Mouse (Mus musculus) forebrain, embryonic 12.5 days (tissue): ENCODE results near the gene Ppp2r5c. TPM values are rescaled to one million over a fixed set of nuclear protein-coding genes. Genes with fewer than 3 reads are reported as not detected.
A peak's percentile ranks its signal among the peaks of the same experiment; 100 is the strongest.

Experiments
- ATAC-seq: fragments of 200-750 bp; cut with Nextera tagmentation; 2 replicates; pipeline ENCODE4 v1.8.0; 2017; ENCODE audit warnings: moderate TSS enrichment; ENCODE audit not compliant: low FRiP score
- H3K27ac ChIP-seq: fragments of 300-500 bp; sonication (generic); 2 replicates; pipeline ENCODE4 v1.5.1; 2016; ENCODE audit warnings: mild to moderate bottlenecking
- H3K27me3 ChIP-seq: fragments of 300-500 bp; sonication (generic); 2 replicates; pipeline ENCODE4 v1.6.1; 2016; ENCODE audit warnings: mild to moderate bottlenecking
- H3K36me3 ChIP-seq: fragments of 300-500 bp; sonication (generic); replicated peaks from 2 replicates; pipeline ENCODE4 v1.6.1; 2016; ENCODE audit warnings: mild to moderate bottlenecking
- H3K4me1 ChIP-seq: fragments of 300-500 bp; sonication (generic); 2 replicates; pipeline ENCODE4 v1.6.1; 2016
- H3K4me2 ChIP-seq: fragments of 300-500 bp; sonication (generic); 2 replicates; pipeline ENCODE4 v1.6.1; 2016; ENCODE audit warnings: mild to moderate bottlenecking, moderate library complexity
- H3K4me3 ChIP-seq: fragments of 300-500 bp; sonication (generic); replicated peaks from 2 replicates; pipeline ENCODE4 v1.5.1; 2016; ENCODE audit warnings: mild to moderate bottlenecking
- H3K9ac ChIP-seq: fragments of 300-500 bp; sonication (generic); 2 replicates; pipeline ENCODE4 v1.6.1; 2016; ENCODE audit warnings: mild to moderate bottlenecking
- H3K9me3 ChIP-seq: fragments of 300-500 bp; sonication (generic); 2 replicates; pipeline ENCODE4 v1.6.1; 2016
- WGBS: fragments of 180-500 bp; shearing (Covaris S2); methylation state at CpG from one replicate; pipeline ENCODE4 v1.1.7; 2016; 5-methylcytosine and 5-hydroxymethylcytosine counted together
- polyA plus RNA-seq: library from polyadenylated mRNA; unstranded; fragments of >200 nt; fragmentation: Nextera tagmentation; extraction: Ambion mirVana; gene quantifications from 2 replicates; pipeline ENCODE4 v1.2.1, GENCODE M21; 2016

Ppp2r5c gene
- polyA plus RNA-seq, 1 experiment from 2014 or later: 157 TPM

- H3K4me2 ChIP-seq: no peak overlapping the region
- ATAC-seq: no peak
- WGBS: 80% methylated on average over 9 of the region's 9 CpGs
- H3K36me3 ChIP-seq: 0 out of 2 replicates have a peak, but pooled peaks cover 3% of the 10 kb centered on the region
- H3K27me3 ChIP-seq: no peaks in the 10 kb centered on the region
- H3K4me3 ChIP-seq: no peak overlapping the region
- 0 out of 2 replicates have a peak, but pooled peaks cover under 1% of the 10 kb centered on the region for H3K4me1 ChIP-seq
- no peak overlapping the region for H3K27ac ChIP-seq
- H3K9me3 ChIP-seq: no peaks in the 10 kb centered on the region
- no peak overlapping the region; the same call in 1 of the 2 replicates for H3K9ac ChIP-seq
Measured at GRCm38 (mm10) chr12:110478601-110479008, 31.7 kb downstream of the Ppp2r5c start.

- H3K36me3 ChIP-seq: 0 out of 2 replicates have a peak, but pooled peaks cover 3% of the 10 kb centered on the region
- no peaks in the 10 kb centered on the region for H3K27me3 ChIP-seq
- peaks cover 7% of the 10 kb centered on the region for H3K4me1 ChIP-seq
- 84% methylated on average over 12 of the region's 12 CpGs for WGBS
- no peaks in the 10 kb centered on the region for H3K9me3 ChIP-seq
- ATAC-seq: no peak
- no peak overlapping the region for H3K9ac ChIP-seq
- H3K27ac ChIP-seq: no peak overlapping the region
- H3K4me3 ChIP-seq: no peak overlapping the region
- no peak overlapping the region for H3K4me2 ChIP-seq
Measured at GRCm38 (mm10) chr12:110479268-110479667, 32.3 kb downstream of the Ppp2r5c start.

DNA sequence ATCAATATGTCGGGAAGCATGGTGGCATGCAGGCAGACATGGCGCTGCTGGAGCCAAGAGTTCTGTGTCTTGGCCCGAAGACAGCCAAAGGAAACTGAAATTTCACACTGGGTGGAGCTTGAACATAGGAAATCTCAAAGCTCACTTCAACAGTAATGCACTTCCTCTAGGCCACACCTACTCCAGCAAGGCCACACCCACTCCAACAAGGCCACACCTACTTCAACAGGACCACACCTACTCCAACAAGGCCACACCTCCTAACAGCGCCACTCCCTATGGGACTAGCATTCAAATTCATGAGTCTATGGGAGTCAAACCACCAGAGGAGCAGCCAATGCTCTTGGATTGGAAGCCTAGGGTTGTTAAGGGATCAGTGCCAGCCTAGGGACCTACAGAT is 33.8 kb downstream of the Ppp2r5c start:
- H3K9ac ChIP-seq: no peak overlapping the region
- H3K36me3 ChIP-seq: 0 out of 2 replicates have a peak, but pooled peaks cover 3% of the 10 kb centered on the region
- H3K9me3 ChIP-seq: no peaks in the 10 kb centered on the region
- H3K27ac ChIP-seq: no peak overlapping the region
- no peak overlapping the region for H3K4me3 ChIP-seq
- no peak for ATAC-seq
- H3K27me3 ChIP-seq: no peaks in the 10 kb centered on the region
- 84% methylated on average over 4 of the region's 4 CpGs for WGBS
- no peak overlapping the region for H3K4me2 ChIP-seq
- H3K4me1 ChIP-seq: peaks cover 15% of the 10 kb centered on the region

DNA sequence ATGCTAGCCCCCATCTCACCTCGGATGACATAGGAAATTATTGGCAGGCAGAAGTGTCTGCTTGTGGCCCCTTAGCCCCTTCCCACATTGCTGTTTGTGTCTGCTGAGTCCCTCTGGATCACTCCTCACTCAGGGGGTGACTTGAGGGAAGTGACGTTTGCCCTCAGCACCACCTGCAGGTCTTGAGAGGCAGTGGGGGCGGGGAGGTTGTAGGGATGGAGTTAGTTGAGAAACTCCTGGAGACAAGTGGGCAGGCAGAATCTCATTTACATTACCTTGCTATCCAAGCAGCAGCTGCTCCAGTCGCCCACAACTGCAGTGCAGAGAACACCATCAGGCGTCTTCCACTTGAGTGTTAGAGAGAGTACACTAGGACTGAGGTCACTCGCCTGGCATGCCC is 36.8 kb downstream of the Ppp2r5c start:
- Histone ChIP-seq H3K27ac (no peak overlapping the region), H3K27me3 (no peaks in the 10 kb centered on the region), H3K4me2 (no peak overlapping the region), H3K36me3 (0 out of 2 replicates have a peak, but pooled peaks cover 3% of the 10 kb centered on the region), H3K9ac (no peak overlapping the region), H3K4me1 (peaks cover 40% of the 10 kb centered on the region), H3K4me3 (no peak overlapping the region), H3K9me3 (no peaks in the 10 kb centered on the region)
- ATAC-seq: no peak
- 31% methylated on average over 6 of the region's 6 CpGs for WGBS

DNA sequence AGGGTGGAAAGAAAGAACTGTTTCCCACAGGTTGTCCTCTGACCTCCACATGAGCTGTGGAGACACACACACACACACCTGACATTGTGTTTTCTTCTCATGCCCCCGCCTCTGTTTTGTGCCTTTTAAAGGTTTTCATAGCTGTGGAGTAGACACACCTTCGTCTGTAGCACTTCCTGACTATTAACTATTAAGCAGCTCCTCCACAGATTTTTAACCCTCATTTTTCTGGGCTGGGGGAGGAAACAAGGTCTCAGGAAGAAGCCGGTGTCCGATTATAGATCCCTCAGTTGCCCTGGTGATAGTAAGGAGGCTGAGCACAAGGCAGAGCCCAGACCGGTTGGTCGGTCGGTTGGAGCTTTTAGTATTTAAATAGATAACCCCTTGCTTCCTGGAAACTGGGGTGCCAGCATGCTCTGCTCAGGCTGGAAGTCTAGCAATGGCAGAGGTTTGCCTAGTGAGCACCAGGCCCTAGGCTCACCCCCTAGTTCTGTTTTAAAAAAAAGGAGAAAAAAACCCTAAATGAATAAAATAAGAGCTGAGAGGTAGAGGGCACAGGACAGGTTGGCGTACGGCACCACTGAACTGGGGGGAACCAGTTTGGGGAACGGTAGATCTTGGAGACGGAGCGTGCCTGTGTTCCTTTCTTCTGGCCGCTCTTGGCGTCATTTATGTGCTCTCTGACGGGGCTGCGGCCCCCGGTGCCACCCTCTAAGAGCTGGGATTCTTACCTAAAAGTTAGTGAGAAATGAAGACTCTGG is 38.1 kb downstream of the Ppp2r5c start:
- ATAC-seq: peak; percentile 49

GRCm38 (mm10) chr12:110485585-110486331 is 38.8 kb downstream of the Ppp2r5c start:
- Histone ChIP-seq H3K4me1 (peaks cover 40% of the 10 kb centered on the region), H3K4me2 (peak overlapping the region; percentile 91), H3K36me3 (peaks cover 12% of the 10 kb centered on the region; the same call in 1 of the 2 replicates), H3K27me3 (no peaks in the 10 kb centered on the region), H3K9me3 (no peaks in the 10 kb centered on the region), H3K9ac (peak overlapping the region; percentile 87), H3K4me3 (peak overlapping the region; percentile 73), H3K27ac (peak overlapping the region; percentile 98)
- peak; percentile 89 for ATAC-seq
- under 1% methylated on average over 27 of the region's 27 CpGs for WGBS

More for the DNA sequence above, 38.1 kb downstream of the Ppp2r5c start:
- Histone ChIP-seq H3K4me3 (peak overlapping the region; percentile 73), H3K36me3 (peaks cover 7% of the 10 kb centered on the region; the same call in 1 of the 2 replicates), H3K4me1 (peaks cover 40% of the 10 kb centered on the region), H3K4me2 (peak overlapping the region; percentile 91), H3K9ac (peak overlapping the region; percentile 77), H3K27ac (peak overlapping the region; percentile 98), H3K27me3 (no peaks in the 10 kb centered on the region), H3K9me3 (no peaks in the 10 kb centered on the region)
- 4% methylated on average over 17 of the region's 17 CpGs for WGBS

DNA sequence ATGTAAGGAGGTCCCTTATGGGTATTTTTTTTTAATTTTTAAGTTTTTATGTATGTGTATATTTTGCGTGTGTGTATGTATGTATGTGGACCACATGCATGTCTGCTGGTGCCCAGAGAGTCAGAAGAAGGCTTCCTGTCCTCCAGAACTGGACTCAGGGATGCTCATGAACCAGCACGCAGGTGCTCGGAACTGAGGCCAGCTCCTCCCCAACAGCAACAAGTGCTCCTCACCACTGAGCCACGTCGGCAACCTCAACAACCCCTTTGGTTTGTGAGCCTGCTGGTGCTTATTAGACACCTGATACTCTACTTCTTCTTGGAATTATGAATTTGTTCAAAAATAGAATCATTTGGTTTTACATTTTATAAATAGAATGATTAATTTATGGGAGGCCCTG is 39.9 kb downstream of the Ppp2r5c start:
- no peak for ATAC-seq
- H3K9me3 ChIP-seq: no peaks in the 10 kb centered on the region
- peak overlapping the region; percentile 73 for H3K4me3 ChIP-seq
- H3K9ac ChIP-seq: peak overlapping the region; percentile 87
- 83% methylated on average over 5 of the region's 5 CpGs for WGBS
- no peaks in the 10 kb centered on the region for H3K27me3 ChIP-seq
- peaks cover 12% of the 10 kb centered on the region; the same call in 1 of the 2 replicates for H3K36me3 ChIP-seq
- no peak overlapping the region for H3K27ac ChIP-seq
- H3K4me2 ChIP-seq: peak overlapping the region; percentile 91
- peaks cover 40% of the 10 kb centered on the region for H3K4me1 ChIP-seq

DNA sequence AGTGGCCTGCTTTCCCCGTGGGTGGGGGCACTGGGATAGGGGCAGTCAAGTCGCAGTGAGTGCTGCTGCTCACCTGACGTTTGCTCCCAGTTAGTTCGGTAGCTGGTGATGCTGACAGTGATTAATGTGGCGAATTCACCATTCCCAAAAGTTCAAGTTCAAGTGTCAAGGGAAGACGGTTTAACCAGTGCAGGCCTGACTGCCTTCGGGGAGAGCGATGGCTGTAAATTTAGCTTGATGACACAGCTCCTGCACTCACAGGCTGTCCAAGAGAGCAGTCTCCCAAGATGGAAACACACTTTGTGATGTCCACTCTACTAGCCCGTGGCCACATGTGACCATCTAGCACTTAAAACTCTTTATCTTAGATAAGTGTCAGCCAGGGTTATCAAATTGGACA is 41.1 kb downstream of the Ppp2r5c start:
- WGBS: 80% methylated on average over 9 of the region's 9 CpGs
- Histone ChIP-seq H3K4me1 (peaks cover 40% of the 10 kb centered on the region), H3K27me3 (no peaks in the 10 kb centered on the region), H3K9ac (no peak overlapping the region), H3K27ac (no peak overlapping the region), H3K4me2 (no peak overlapping the region), H3K36me3 (peaks cover 12% of the 10 kb centered on the region; the same call in 1 of the 2 replicates), H3K9me3 (no peaks in the 10 kb centered on the region), H3K4me3 (no peak overlapping the region)
- no peak for ATAC-seq

DNA sequence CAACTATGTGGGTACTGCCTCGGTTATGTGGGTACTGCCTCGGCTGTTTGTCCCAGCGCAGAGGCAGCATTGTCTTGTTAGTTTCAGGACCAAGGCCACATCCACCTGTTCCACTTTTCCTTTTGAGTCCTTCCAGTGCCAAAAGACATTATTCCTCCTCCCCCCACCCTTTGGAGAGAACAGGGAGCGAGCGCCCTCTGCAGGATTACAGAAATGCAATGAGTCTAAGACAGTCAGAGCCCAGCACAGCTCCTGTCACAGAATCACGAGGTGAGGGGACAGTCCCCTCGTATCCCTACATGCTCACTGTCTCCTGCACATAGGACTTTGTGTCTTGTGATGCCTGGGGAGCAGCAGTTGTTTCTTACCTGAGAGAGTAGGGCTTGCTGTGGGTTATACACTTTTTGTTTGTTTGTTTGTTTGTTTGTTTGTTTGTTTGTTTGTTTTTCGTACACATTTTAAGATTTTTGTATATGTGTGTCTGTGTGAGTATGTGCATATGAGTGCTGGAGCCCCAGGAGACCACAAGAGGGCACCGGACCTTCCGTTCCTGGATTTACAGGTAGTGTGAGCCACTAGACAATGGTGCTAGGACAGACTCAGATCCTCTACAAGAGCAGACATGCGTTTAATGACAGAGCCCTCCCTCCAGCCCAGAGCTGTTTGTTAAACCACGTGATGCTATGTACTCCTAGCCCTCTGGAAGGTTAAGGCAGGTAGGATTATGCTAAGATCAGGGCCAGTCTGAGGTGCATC is 43.2 kb downstream of the Ppp2r5c start:
- no peak overlapping the region for H3K9ac ChIP-seq
- no peak overlapping the region for H3K4me3 ChIP-seq
- no peaks in the 10 kb centered on the region for H3K9me3 ChIP-seq
- 88% methylated on average over 12 of the region's 12 CpGs for WGBS
- H3K27ac ChIP-seq: no peak overlapping the region
- no peaks in the 10 kb centered on the region for H3K27me3 ChIP-seq
- H3K36me3 ChIP-seq: peaks cover 12% of the 10 kb centered on the region; the same call in 1 of the 2 replicates
- no peak overlapping the region for H3K4me2 ChIP-seq
- no peak for ATAC-seq
- H3K4me1 ChIP-seq: peaks cover 25% of the 10 kb centered on the region

GRCm38 (mm10) chr12:110492436-110492835 is 45.5 kb downstream of the Ppp2r5c start:
- Histone ChIP-seq H3K27me3 (no peaks in the 10 kb centered on the region), H3K36me3 (peaks cover 12% of the 10 kb centered on the region; the same call in 1 of the 2 replicates), H3K4me1 (peaks cover 13% of the 10 kb centered on the region), H3K9me3 (no peaks in the 10 kb centered on the region), H3K27ac (no peak overlapping the region), H3K4me3 (no peak overlapping the region), H3K4me2 (no peak overlapping the region), H3K9ac (no peak overlapping the region)
- WGBS: 94% methylated on average over 5 of the region's 5 CpGs
- ATAC-seq: no peak

GRCm38 (mm10) chr12:110493597-110494369 is 46.9 kb downstream of the Ppp2r5c start:
- Histone ChIP-seq H3K27ac (no peak overlapping the region), H3K9me3 (no peaks in the 10 kb centered on the region), H3K4me2 (no peak overlapping the region), H3K4me3 (no peak overlapping the region), H3K4me1 (peaks cover 6% of the 10 kb centered on the region), H3K27me3 (no peaks in the 10 kb centered on the region), H3K36me3 (peaks cover 12% of the 10 kb centered on the region; the same call in 1 of the 2 replicates), H3K9ac (no peak overlapping the region)
- ATAC-seq: no peak
- WGBS: 94% methylated on average over 13 of the region's 13 CpGs
